Mouse (Mus musculus) ES-E14 (cell line): ENCODE measurements around the gene H3f3b.

ENCODE experiments used
- CHD2 ChIP-seq: IDR thresholded peaks from 2 replicates; pipeline ENCODE4 v1.6.1; 2014; ENCODE audit warnings: mild to moderate bottlenecking, low read depth, low read length, inconsistent platforms
- HCFC1 ChIP-seq: IDR thresholded peaks from 2 replicates; pipeline ENCODE4 v1.6.1; 2012; ENCODE audit warnings: low read length, inconsistent platforms, borderline replicate concordance; ENCODE audit not compliant: insufficient read depth

DNA sequence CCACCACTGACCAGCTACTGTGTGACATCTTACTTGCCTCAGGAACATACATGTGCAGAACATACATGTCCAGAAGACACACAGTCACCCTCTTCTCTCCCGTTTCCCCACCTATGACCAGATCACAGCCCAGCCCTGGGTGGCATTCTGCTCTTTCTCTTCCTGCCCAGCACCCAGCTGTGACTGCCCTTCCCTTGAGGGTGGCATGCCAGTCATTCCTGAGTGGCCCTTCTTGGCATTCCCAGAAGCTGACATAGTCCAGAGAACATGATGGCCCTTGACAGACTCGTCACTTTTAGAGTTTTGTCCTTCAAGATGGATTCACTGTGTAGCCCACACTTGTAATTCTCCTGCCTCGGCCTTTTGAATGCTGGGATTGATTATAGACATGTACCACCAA is 44.8 kb upstream of the H3f3b start:
- TF ChIP-seq HCFC1 (no peak), CHD2 (no peak)
